Mouse (Mus musculus) thymus, adult 2 months (tissue): ENCODE results near the gene Cfap299.

Experiments used
- CTCF ChIP-seq: fragments of 200-500 bp; IDR thresholded peaks from 2 replicates; pipeline ENCODE4 v1.5.1; 2012; ENCODE audit warnings: mild to moderate bottlenecking, control low read depth, low read length, moderate library complexity, borderline replicate concordance; ENCODE audit not compliant: control insufficient read depth, poor library complexity, insufficient read depth; ENCODE audit errors: extremely low read depth
- POLR2A ChIP-seq: fragments of 200-500 bp; IDR thresholded peaks from 2 replicates; pipeline ENCODE4 v1.6.1; 2012; ENCODE audit warnings: mild to moderate bottlenecking, low read length, control low read depth, moderate library complexity; ENCODE audit not compliant: control insufficient read depth, poor library complexity, insufficient read depth; ENCODE audit errors: extremely low read depth

GRCm38 (mm10) chr5:98416385-98417145, 87.5 kb downstream of the Cfap299 start:
- no peak for TF ChIP-seq POLR2A
- no peak for TF ChIP-seq CTCF
